Mouse (Mus musculus): ENCODE results near the gene Amy2a5.
"Not testable (repeated sequence)": the region's sequence is repeated elsewhere in the genome, so short reads cannot be mapped to it uniquely, and the experiment has no call there.

- not testable (repeated sequence) for TF ChIP-seq CTCF, EP300 (IDR thresholded peaks at IDR 0.05; ENCODE audit: low read depth)
Observed at GRCm38 (mm10) chr3:113258737-113259136, at the start of gene Amy2a5.
